Mouse (Mus musculus): ENCODE measurements at regions not wholly inside any gene's neighbourhood (a gene's known extent, or its start where the extent isn't known, plus 50 kb on each side); places are given as distances from the start of the nearest gene placed in this dataset.

GRCm38 (mm10) chr9:11106268-11106667 lies 201.7 kb upstream of the Cntn5 start:
- no peak for DNase-seq (ENCODE audit: extremely low read depth)
- in situ Hi-C loops (cut with MboI; ENCODE audit: low pct_ligation_motif_present, low pct_unique_long_range_greater_than_20kb, low sequenced_read_pairs) (no loop called here), dilution Hi-C loops (cut with MboI; ENCODE audit: extremely low pct_ligation_motif_present, extremely low pct_unique_long_range_greater_than_20kb, low sequenced_read_pairs) (no loop called here)
- H3K36me3 ChIP-seq (replicated peaks in 1 of 2; ENCODE audit: control insufficient read depth in 1 of 2, insufficient read depth in 1 of 2, low read length in 1 of 2) = no peaks in the 10 kb centered on the region
- no peak overlapping the region for H3K4me3 ChIP-seq (replicated peaks in 1 of 3; ENCODE audit: low read depth in 2 of 3, low read length in 2 of 3, poor library complexity in 1 of 3)
- H3K9ac ChIP-seq (ENCODE audit: insufficient read depth, low read depth) = no peak overlapping the region
- TF ChIP-seq RAD21 (IDR thresholded peaks at IDR 0.05; ENCODE audit: low read depth, low read length) (no peak), EP300 (IDR thresholded peaks at IDR 0.05; ENCODE audit: low read length) (no peak), CHD2 (IDR thresholded peaks at IDR 0.05; ENCODE audit: low read length) (no peak), CHD1 (IDR thresholded peaks at IDR 0.05; ENCODE audit: low read depth, low read length) (no peak), UBTF (IDR thresholded peaks at IDR 0.05; ENCODE audit: low read depth, low read length) (no peak), USF2 (conservative IDR thresholded peaks at IDR 0.05; ENCODE audit: low read depth, low read length) (no peak), HCFC1 (IDR thresholded peaks at IDR 0.05; ENCODE audit: low read depth, low read length) (no peak), ZKSCAN1 (IDR thresholded peaks at IDR 0.05; ENCODE audit: borderline replicate concordance, low read depth, low read length) (no peak), TBP (conservative IDR thresholded peaks at IDR 0.05; ENCODE audit: low read depth, low read length) (no peak), NELFE (IDR thresholded peaks at IDR 0.05; ENCODE audit: low read depth, low read length) (no peak), USF1 (IDR thresholded peaks at IDR 0.05; ENCODE audit: low read depth, low read length) (no peak), TCF12 (IDR thresholded peaks at IDR 0.05; ENCODE audit: low read depth, low read length) (no peak), RCOR1 (conservative IDR thresholded peaks at IDR 0.05; ENCODE audit: low read depth, low read length) (no peak), JUN (IDR thresholded peaks at IDR 0.05; ENCODE audit: insufficient read depth, low read depth, low read length) (no peak), PAX5 (IDR thresholded peaks at IDR 0.05; ENCODE audit: low read length) (no peak)
- H3K4me2 ChIP-seq (ENCODE audit: insufficient read depth, low read depth, poor library complexity, severe bottlenecking) = no peak overlapping the region
- no peaks in the 10 kb centered on the region for H3K79me2 ChIP-seq (replicated peaks; ENCODE audit: control insufficient read depth, extremely low read depth, insufficient read depth, poor library complexity, severe bottlenecking)
- H3K27ac ChIP-seq (ENCODE audit: insufficient read depth, low read depth) = no peak overlapping the region
- no peaks in the 10 kb centered on the region for H3K27me3 ChIP-seq (replicated peaks)
- H3K9me3 ChIP-seq (replicated peaks; ENCODE audit: low read length) = no peaks in the 10 kb centered on the region
- no peaks in the 10 kb centered on the region for H3K4me1 ChIP-seq (ENCODE audit: control insufficient read depth in 1 of 2, insufficient read depth in 2 of 2)

- in situ Hi-C loops (cut with MboI; ENCODE audit: low pct_ligation_motif_present, low pct_unique_long_range_greater_than_20kb, low sequenced_read_pairs) = no loop called here
- TF ChIP-seq KAT2A (IDR thresholded peaks at IDR 0.05; ENCODE audit: insufficient replicate concordance, low read length) = no peak
- H3K36me3 ChIP-seq (replicated peaks in 1 of 2; ENCODE audit: control insufficient read depth in 1 of 2, insufficient read depth in 1 of 2, low read length in 1 of 2) = no peaks in the 10 kb centered on the region
- no peak overlapping the region for H3K4me3 ChIP-seq (replicated peaks in 1 of 3; ENCODE audit: low read depth in 2 of 3, low read length in 2 of 3, poor library complexity in 1 of 3)
- no peaks in the 10 kb centered on the region for H3K27me3 ChIP-seq (replicated peaks)
- dilution Hi-C loops (cut with MboI; ENCODE audit: extremely low pct_ligation_motif_present, extremely low pct_unique_long_range_greater_than_20kb, low sequenced_read_pairs) = no loop called here
- no peak overlapping the region for H3K27ac ChIP-seq (ENCODE audit: insufficient read depth, low read depth)
- H3K4me2 ChIP-seq (ENCODE audit: insufficient read depth, low read depth, poor library complexity, severe bottlenecking) = no peak overlapping the region
- no peaks in the 10 kb centered on the region for H3K9me3 ChIP-seq (replicated peaks; ENCODE audit: low read length)
- H3K79me2 ChIP-seq (replicated peaks; ENCODE audit: control insufficient read depth, extremely low read depth, insufficient read depth, poor library complexity, severe bottlenecking) = no peaks in the 10 kb centered on the region
- H3K4me1 ChIP-seq (ENCODE audit: control insufficient read depth in 1 of 2, insufficient read depth in 2 of 2) = no peaks in the 10 kb centered on the region
- no peak overlapping the region for H3K9ac ChIP-seq (ENCODE audit: insufficient read depth, low read depth)
- no peak for DNase-seq (ENCODE audit: extremely low read depth)
Measured at GRCm38 (mm10) chr9:11103448-11103847, 198.9 kb upstream of the Cntn5 start.
